Mouse (Mus musculus) brain, adult 2 months (tissue): Measurements from ENCODE around the gene Klhdc4.

Experiments used
- DNase-seq: peaks from one replicate; pipeline ENCODE4 v3.0.0; 2011; ENCODE audit warnings: low read depth, low spot score

The Klhdc4 gene

DNA sequence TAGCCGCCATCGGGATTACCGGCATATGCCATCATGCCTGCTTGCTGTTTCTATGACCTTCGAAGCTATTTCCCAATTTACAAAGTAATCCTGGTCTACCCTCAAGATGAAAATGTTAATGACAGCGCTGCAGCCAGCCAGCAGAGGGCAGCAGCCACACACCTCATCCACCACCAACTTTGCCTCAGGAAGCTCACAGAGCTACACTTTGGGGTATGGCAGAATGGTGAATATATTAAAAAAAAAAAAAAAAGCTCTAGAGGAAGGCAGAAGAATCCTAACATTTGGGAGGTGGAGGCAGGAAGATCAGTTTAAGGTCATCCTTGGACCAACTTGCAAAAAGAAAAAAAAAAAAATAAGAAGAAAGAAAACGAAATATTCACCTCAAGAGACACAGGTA lies 20.6 kb upstream of the Klhdc4 start:
- peak; percentile 90 for DNase-seq

DNA sequence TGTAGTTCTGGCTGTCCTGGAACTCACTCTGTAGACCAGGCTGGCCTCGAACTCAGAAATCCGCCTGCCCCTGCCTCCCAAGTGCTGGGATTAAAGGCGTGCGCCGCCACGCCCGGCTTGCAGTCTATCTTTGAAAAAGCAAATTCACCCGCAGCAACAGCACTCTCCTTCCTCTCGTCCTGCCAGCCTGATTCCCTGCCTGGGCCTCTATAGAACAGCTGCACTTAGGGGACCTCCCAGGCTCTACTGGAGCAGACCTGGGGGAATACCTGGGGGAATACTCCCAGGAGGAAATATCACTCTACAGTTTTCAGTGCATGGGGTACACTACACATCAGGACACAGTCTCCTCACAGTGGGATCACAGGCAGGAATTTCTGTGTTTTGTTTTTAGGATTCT lies 19.9 kb upstream of the Klhdc4 start:
- DNase-seq = no peak

DNA sequence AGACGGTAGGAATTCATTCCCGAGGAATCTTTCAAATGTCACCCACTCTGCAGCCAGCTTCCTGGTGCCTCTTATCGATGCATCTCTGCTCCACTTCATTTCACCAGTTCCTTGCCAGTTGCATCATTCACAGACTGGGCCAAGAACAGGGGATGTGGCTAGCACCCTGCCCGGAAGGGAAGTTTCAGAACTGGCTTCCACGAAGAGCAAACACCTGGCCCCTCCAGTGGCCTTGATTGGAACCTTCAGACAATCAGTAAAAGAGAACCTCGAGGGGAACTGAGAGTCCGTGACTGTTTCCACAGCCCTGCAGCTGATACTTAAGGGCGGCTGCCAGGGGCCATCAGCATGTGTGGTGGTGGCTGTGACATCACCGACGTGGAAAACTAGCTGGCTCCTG lies 19.1 kb upstream of the Klhdc4 start:
- no peak for DNase-seq

DNA sequence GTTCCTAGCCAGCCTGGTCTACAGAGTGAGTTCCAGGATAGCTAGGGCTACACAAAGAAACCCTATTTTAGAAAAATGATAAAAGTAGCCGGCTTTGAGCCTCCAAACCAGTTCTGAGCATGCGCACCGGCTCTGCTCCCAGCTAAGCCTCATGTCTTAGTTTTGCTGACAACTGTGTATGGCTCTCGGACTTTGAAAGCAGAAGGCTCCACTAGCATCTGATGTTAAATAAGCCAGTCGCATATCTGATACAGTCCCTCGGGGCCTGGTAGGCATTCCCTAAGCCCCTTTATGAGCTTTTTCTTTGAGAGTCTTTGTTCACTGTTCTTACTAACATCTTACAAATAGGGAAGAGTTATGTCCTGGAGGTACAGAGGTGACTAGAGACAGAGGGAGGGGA lies 18.6 kb upstream of the Klhdc4 start:
- no peak for DNase-seq

DNA sequence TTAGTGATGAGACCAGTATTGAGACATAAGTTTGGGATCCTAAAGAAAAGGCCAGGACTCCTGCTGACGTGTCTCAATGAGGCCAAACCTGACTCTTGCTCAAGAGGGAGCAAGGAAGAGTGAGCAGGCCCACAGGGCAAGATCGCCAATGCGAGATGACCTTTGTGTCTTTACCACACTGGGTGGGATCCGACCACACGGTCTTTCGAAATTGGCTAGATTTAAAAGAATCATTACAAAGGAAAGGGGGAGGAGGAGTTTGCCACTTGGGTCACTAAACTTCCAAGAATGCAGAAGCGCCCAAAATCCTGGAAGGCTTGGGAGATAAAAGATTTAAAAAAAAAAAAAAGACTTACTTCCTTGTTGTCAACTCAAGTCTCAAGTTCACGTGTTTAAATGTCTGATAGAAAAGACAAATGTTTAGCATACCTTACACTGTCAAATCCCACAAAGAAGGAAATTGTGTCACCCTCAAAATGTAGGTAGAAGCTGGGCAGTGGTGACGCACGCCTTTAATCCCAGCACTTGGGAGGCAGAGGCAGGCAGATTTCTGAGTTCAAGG lies 18.0 kb upstream of the Klhdc4 start:
- no peak for DNase-seq

DNA sequence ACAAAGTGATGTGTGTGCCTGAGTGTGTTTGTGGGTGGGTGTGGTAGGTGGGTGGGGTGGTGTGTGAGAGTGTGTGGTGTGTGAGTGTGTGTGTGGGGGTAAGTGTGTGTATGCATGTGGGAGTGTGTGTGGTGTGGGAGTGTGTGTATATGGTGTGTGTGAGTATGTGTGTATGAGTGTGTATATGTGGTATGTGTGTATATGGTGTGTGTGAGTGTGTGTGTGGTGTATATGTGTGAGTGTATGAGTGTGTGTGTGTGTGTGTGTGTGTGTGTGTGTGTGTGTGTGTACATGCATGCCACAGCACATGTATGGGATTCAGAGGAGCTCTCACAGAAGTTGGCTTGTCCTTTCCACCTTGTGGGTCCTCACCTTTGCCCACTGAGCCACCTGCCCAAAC lies 17.4 kb upstream of the Klhdc4 start:
- no peak for DNase-seq

DNA sequence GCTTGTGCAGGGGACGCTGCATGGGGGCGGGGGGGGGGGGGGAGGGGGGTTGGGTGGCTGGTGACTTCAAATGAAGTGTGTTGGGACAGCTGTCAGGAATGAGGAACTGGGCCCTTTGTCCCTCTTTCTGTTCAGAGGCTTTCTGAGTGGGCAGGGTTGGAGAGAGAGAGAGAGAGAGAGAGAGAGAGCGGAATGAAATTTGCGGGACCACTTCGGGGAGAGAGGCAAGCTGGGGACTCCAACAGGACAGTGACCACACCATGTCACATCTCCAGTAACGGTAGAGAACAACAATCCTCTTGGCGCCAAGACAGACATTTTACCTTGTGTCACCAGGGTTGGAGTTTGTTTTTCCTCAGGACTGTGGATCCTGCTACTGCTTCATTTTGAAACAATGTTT lies 15.4 kb upstream of the Klhdc4 start:
- no peak for DNase-seq

DNA sequence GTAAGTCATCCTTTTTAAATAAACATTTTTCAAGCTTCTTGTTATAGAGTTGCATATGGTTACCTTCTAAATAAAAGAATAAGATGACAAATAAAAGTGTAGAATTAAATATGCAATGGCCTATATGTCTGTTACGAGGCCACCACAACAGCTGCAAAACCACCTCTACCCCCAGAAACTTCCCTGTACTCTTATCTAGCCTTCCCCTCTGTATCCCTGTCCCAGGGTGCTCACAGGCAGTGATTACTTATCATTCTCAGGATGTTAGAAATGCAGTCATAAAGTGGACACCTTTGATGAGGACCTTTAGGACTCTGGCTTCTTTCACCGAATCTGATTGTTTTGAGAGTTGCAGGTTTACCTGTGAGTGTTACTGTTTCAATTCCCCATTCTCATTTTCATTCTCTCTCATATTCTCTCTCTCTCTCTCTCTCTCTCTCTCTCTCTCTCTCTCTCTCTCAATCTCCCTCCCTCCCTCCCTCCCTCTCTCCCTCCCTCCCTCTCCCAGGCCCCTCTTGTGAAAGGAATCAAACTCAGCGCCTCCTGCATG lies 13.9 kb upstream of the Klhdc4 start:
- DNase-seq = no peak

DNA sequence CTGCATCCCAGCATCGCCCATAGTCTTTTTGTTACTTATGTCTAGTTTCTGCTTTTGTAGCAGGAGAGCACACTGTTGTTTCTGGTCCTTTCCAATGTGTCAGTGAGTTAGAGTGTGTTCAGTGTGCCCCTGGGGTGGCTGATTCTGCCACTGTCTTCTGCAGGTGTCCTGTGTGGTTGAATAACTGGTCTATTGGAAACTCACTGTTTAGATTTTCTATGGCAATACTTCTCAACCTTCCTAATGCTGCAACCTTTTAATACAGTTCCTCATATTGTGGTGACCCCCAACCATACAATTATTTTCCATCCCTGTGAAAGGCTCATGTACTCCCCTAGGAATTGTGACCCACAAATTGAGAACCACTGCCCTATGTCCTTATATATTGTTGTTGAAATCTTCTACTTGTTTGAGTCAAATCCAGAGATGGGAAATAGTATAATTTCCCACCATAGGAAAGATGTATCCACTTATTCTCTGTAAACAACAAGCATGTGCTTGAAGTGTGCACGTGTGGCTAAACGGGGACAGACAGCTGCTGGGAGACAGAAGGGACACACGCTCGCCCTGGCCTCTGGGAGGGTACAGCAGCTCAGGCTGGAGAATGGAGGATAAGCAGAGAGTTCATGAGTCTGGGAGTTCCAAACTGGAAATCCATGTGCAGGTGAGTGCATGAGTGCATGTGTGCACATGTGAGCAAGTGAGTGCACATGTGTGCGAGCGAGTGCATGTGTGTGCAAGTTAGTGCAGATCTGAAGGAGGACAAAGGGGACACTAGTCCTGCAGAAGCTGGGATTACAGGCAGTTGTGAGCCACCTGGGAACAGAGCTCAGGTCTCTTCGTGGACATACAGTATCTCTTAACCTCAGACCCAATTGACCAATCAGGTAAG lies 12.9 kb upstream of the Klhdc4 start:
- DNase-seq = no peak

DNA sequence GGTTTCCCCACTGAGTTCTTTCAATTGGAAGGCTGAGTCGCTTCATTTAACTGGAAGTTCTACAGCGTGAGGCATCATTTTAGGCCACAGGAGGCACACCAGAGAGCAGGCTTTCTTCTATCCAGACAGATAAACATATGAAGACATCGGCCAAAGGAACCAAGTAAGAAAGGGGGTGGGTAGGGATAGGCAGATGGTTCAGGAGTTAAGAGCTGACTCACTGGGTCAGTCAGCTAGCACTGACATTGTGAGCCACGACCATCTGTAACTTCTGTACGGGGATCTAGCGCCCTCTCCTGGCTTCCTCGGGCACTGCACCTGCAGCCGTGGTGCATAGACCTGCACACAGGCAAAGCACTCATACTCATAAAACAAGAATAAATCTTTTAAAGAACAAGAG lies 11.9 kb upstream of the Klhdc4 start:
- peak; percentile 80 for DNase-seq

DNA sequence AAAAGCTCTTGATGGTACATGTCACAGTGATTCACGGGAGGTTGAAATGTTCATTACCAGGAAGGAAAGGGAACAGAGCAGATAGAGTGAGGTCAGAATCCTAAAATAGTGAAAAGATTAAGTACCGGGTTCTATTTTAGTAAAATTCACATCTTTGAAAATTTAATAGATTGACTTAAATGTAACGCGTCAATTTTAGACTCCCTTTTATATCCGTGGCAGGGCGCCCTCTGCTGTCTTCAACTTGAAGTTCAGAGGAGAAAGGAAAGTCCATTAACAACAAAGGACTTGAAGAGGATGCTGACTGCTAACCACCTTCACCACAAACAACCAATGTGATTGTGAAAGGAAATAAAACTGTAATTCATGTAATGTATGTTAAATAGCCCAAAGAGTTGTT lies 3.1 kb upstream of the Klhdc4 start:
- peak; percentile 87 for DNase-seq

DNA sequence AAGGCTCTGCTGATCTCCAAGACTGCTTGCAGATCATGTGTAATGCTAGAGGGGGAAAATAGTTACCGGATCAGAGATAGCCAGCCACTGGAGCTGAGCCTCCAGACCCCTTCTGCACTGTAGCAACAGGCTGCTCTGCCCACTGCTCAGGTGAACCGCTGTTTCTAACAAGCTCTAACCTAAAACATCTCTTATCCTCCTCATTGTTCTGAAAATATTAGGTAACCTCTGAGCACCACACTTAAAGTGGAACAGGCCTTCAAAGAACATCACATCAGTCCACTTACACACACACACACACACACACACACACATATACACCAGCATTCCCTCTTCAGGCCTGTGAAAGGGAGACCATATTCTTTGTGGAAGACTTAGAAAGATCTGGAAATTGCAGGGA lies 2.7 kb upstream of the Klhdc4 start:
- DNase-seq = no peak

DNA sequence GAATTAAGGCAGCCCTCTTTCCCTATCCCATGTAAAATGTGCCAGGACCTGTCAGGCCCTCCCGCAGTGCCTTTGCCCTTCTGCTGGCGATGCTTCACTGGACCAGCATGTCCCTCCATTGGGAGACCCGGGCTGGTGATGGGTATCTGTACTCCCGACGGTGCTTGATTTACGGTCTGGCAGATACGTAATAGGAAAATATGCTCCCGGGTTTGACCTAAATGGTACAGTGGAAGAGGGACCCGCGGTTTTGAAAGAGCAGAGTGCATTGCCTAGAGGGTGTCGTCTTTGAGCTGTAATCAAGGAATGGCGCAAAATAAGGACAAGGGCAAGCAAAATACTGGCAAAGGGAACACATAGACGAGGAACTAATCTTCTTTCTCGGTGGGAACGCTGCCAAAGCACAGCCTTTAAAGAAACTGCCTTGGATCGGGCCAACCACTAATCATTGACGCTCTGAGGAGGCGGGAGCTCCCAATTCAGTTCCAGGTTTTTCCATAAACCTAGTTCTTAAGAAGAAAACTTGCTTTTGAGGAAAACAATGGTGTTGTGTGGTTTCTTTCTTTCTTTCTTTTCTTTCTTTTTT lies 501 bp upstream of the Klhdc4 start:
- DNase-seq = peak; percentile 71

DNA sequence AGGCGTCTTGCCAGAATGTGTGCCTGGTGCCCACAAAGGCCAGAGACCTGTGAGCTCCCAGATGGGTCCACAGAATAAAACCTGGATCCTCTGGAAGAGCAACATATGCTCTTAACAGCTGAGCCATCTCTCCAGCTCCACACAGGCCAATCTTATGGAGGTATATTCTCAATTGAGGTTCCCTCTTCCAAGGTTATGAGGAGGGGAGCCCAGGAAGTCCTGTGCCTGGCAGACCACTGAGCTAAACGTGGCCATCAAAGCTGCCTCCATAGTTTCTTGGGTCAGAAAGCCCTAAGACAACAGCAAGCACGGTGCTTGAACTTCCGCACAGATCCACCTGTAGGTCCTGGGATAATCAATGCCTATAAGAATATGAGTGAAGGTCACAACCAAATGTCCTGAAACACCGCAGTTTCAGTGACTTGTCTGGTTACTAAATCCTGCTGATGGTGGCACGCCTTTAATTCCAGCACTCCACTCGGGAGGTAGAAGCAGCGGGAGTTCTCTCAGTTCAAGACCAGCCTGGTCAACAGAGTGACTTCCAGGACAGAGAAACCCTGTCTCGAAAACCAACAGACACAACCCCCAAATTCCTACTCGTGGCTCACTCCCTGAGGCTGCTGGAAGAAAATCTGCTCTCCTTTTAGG lies 869 bp downstream of the Klhdc4 start:
- DNase-seq = no peak

DNA sequence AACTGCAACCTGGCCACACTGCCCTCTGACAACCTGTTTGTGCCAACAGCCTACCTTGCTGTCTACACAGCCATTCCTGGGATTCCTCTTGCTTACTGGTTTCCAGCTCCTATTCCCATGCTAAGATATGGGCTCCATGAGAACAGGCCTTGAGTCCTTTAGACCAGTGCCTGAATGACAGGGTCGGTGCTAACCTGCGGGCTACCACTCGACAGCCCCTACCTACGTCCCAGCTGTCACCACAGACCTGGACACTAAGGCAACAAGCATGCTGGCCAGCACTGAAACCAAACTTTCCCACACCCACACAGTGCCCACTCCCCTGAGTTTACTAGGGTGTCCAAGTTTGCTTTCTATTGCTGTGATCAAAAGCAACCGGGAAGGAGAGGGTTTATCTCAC lies 1.6 kb downstream of the Klhdc4 start:
- no peak for DNase-seq

DNA sequence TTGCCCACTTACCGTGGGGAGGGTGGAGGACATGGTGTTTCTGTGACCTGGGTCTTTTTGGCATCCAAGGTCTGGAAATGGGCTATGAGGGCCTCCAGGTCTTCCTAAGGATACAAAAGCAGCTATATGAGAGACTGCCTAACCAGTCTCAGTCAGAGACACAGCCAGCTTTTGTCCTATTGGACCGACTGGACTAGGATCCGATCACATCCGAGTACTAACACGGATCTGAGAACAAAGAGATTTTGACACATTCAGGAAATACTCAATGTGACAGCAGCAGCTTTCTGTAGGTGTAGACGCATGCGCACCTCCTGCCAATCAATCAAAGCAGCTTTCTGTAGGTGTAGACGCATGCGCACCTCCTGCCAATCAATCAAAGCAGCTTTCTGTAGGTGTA lies 7.6 kb downstream of the Klhdc4 start:
- DNase-seq = no peak

DNA sequence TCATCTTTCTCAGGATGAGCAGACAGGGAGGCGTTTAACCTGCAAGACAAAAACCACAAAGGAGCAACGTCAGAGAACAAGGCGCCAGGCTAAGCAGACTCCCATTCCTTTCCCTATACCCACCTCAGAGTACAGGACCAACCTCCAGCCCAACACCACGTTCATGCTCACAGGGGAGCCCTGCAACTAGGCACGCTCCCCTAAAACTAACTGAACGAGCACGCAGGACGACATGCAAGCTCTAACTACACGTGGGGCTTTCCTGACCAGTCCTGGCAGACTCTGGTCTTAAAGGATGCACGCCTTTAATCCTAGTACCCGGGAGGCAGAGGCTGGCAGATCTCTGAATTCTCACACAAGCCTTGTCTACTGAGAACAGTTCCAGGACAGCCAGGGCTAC lies 8.0 kb downstream of the Klhdc4 start:
- DNase-seq = no peak

DNA sequence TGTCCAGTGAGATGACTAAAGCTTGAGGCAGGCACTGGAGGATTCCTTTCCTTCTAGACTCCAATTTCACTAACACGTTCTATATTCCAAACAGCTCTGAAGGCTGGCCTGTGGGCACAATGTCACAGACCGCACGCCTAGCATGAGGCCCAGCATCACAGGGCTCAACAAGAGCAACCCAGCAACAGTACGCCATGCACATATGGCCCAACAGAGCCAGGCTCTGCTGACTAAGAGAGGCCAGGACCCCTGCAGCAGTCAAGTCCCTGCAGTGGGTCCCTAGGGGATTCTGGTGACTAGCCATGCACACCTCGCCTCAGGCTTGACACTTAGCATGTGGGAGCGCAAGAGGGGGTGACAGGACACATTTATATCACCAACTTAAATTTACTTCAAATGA lies 8.5 kb downstream of the Klhdc4 start:
- no peak for DNase-seq

DNA sequence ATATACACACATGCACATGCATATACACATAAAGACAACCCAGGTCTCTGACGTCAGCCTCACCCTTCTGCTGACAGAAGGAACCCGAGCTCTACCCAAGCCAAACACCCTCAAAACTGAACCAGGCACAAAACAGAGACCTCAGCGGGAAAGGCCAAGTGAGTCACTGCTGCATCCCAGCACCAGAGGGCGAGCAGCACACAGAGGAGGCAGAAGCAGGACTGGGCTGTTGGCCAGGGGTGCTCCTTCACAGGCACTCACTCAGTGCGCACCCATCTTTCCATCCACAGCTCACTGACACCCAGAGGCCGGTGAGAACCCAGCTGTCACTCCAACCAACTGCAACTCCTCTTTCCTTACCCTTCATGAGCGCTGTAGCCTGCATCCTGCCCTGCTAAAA lies 11.1 kb downstream of the Klhdc4 start:
- peak; percentile 63 for DNase-seq

DNA sequence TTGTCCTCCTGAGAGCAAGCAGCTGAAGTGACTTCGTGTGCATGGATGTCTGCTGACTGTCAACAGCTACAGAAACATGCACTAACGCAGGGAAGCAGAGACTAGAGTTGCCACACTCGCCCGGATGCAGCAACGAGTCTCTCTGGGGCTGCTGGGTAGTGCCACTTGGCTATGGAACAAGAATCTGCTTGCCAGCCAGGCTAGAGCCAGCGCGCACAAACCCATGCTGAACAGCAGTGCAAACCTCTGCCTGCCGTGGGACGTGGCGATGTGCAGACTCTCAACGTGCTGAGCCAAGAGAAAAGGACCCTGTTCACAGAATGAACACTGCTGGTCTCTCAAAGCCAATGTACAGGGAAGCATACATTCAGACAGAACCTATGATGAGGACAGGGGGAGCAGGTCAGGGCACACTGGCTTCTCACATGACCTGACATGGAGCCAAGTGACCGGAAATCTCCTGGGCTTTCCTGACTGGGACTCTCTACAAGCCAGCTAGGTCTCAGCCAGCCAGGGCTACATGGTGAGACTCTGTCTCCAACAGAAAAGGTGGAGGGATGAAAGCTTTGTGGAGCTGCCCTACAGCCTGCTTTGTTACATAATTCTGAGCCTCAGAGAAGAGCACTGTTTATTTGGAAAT lies 17.3 kb downstream of the Klhdc4 start:
- peak; percentile 62 for DNase-seq

DNA sequence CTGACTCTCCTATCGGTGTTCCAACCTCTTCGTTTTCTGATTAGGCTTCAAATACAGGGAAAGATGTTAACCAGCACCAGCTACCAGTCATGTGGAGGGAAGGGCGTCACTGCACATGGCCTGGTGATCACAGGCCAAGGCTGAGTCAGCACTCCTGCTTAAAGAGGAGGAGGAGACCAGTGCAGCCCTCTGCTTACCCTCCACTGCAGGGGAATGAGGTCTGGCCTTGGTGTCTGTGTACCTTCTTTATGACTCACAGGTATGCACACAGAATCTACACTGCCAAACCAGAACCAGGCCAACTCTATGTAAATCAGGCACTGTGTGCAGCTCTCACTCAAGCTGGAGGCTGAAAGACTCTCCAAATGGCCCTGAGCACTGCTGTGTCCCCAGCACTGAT lies 17.9 kb downstream of the Klhdc4 start:
- peak; percentile 54 for DNase-seq
